Mouse (Mus musculus) midbrain, embryonic 15.5 days (tissue): Measurements from ENCODE around the gene Usp4. TPM values are rescaled to one million over a fixed set of nuclear protein-coding genes. Genes with fewer than 3 reads are reported as not detected.

Experiments
- ATAC-seq: fragments of 200-750 bp; cut with Nextera tagmentation; replicated peaks from 2 replicates; pipeline ENCODE4 v1.8.0; 2017; ENCODE audit warnings: moderate TSS enrichment
- H3K27ac ChIP-seq: fragments of 300-500 bp; sonication (generic); 2 replicates; pipeline ENCODE4 v1.5.1; 2015; ENCODE audit warnings: mild to moderate bottlenecking, inconsistent platforms
- H3K27me3 ChIP-seq: fragments of 300-500 bp; sonication (generic); replicated peaks from 2 replicates; pipeline ENCODE4 v1.6.1; 2015; ENCODE audit warnings: inconsistent platforms
- H3K36me3 ChIP-seq: fragments of 300-500 bp; sonication (generic); replicated peaks from 2 replicates; pipeline ENCODE4 v1.6.1; 2015; ENCODE audit warnings: inconsistent platforms
- H3K4me1 ChIP-seq: fragments of 300-500 bp; sonication (generic); 2 replicates; pipeline ENCODE4 v1.6.1; 2015; ENCODE audit warnings: inconsistent platforms
- H3K4me2 ChIP-seq: fragments of 300-500 bp; sonication (generic); 2 replicates; pipeline ENCODE4 v1.6.1; 2015; ENCODE audit warnings: inconsistent platforms, mild to moderate bottlenecking, moderate library complexity
- H3K4me3 ChIP-seq: fragments of 300-500 bp; sonication (generic); 2 replicates; pipeline ENCODE4 v1.5.1; 2015; ENCODE audit warnings: mild to moderate bottlenecking, inconsistent platforms
- H3K9ac ChIP-seq: fragments of 300-500 bp; sonication (generic); 2 replicates; pipeline ENCODE4 v1.6.1; 2015; ENCODE audit warnings: mild to moderate bottlenecking, inconsistent platforms
- H3K9me3 ChIP-seq: fragments of 300-500 bp; sonication (generic); 2 replicates; pipeline ENCODE4 v1.6.1; 2016; ENCODE audit warnings: inconsistent platforms
- WGBS: fragments of 180-500 bp; shearing (Covaris S2); methylation state at CpG from one replicate; pipeline ENCODE4 v1.1.7; 2015; ENCODE audit warnings: mixed read lengths; 5-methylcytosine and 5-hydroxymethylcytosine counted together
- polyA plus RNA-seq: library from polyadenylated mRNA; unstranded; fragments of >200 nt; fragmentation: Nextera tagmentation; extraction: Ambion mirVana; gene quantifications from 2 replicates; pipeline ENCODE4 v1.2.1, GENCODE M21; 2015

Usp4 gene
- polyA plus RNA-seq, 1 experiment from 2014 or later, result 151 TPM

DNA sequence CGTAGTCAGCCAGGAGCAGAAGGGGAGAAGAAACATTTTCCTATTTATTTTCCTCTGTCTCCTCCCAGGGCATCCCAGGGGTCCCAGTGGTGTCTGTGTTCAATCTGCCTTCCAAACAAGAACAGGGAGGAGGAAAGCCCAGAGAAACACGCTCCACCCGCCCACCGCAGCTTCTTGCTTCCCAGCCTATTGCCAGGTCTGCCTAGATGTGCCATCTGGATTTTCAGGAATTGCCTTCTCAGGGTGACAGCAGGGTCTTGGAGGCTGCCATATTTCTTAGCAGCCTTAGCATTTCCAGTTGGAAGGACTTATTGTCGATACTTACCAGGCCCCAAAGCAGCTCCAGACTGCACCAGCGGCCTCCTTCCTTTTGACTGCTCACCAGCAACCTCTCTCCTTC is 91.5 kb downstream of the Usp4 start:
- no peak overlapping the region for H3K4me3 ChIP-seq
- WGBS, result 68% methylated on average over 6 of the region's 6 CpGs
- H3K9me3 ChIP-seq, result no peaks in the 10 kb centered on the region
- no peak for ATAC-seq
- H3K9ac ChIP-seq, result no peak overlapping the region
- no peaks in the 10 kb centered on the region for H3K27me3 ChIP-seq
- no peak overlapping the region for H3K4me2 ChIP-seq
- H3K4me1 ChIP-seq, result peaks cover 14% of the 10 kb centered on the region
- H3K36me3 ChIP-seq, result no peaks in the 10 kb centered on the region
- H3K27ac ChIP-seq, result no peak overlapping the region

DNA sequence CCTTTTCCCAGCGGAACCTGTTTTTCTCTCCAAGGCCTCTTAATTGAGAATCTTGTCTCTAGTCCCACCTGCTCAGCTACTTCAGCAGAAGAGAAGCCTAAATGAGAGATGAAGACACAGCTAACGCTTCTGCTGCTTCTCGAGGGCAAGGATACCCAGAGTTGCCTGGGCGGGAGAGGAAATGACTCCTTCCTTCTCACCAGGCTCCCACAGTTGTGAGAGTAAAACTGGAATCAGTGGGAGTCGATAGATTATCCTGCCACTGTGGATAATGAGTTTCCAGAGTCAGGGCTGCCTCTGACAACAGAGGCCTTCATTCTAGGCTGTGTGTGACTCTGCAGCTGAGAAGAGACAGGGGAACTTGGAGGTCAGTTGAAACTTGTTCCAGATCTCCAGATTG is 92.8 kb downstream of the Usp4 start:
- no peaks in the 10 kb centered on the region for H3K9me3 ChIP-seq
- 70% methylated on average over 5 of the region's 5 CpGs for WGBS
- H3K4me2 ChIP-seq, result no peak overlapping the region
- H3K27ac ChIP-seq, result no peak overlapping the region
- H3K27me3 ChIP-seq, result no peaks in the 10 kb centered on the region
- no peak overlapping the region for H3K4me3 ChIP-seq
- H3K4me1 ChIP-seq, result peaks cover 14% of the 10 kb centered on the region
- H3K9ac ChIP-seq, result no peak overlapping the region
- no peak for ATAC-seq
- no peaks in the 10 kb centered on the region for H3K36me3 ChIP-seq

- H3K9me3 ChIP-seq, result no peaks in the 10 kb centered on the region
- H3K27me3 ChIP-seq, result no peaks in the 10 kb centered on the region
- ATAC-seq, result no peak
- no peaks in the 10 kb centered on the region for H3K36me3 ChIP-seq
- H3K4me1 ChIP-seq, result peaks cover 10% of the 10 kb centered on the region
- no peak overlapping the region for H3K4me3 ChIP-seq
- WGBS, result 84% methylated on average over 11 of the region's 11 CpGs
- H3K4me2 ChIP-seq, result no peak overlapping the region
- no peak overlapping the region for H3K27ac ChIP-seq
- H3K9ac ChIP-seq, result no peak overlapping the region
These were observed 93.7 kb downstream of the Usp4 start for GRCm38 (mm10) chr9:108441236-108441919.

Other genes starting within 250 kb of the Usp4 start
- gene Bsn, start 157.5 kb upstream of the Usp4 start, polyA plus RNA-seq, result 11.1 TPM in 2 replicates
- gene Dag1, start 83.9 kb upstream of the Usp4 start, polyA plus RNA-seq, result 69.3 and 75.5 TPM in 2 replicates
- gene Nicn1, start 57.4 kb upstream of the Usp4 start, polyA plus RNA-seq, result 129 and 149 TPM in 2 replicates
- 28.9 and 32.1 TPM in 2 replicates for gene Amt, start 51.0 kb upstream of the Usp4 start, polyA plus RNA-seq
- 251 and 257 TPM in 2 replicates for gene Rhoa, start 41.7 kb upstream of the Usp4 start, polyA plus RNA-seq
- gene Tcta, start 41.7 kb upstream of the Usp4 start, polyA plus RNA-seq, result 51.4 and 54.9 TPM in 2 replicates
- 413 and 429 TPM in 2 replicates for gene Gpx1, start 8.9 kb upstream of the Usp4 start, polyA plus RNA-seq
- 2.4 and 2.7 TPM in 2 replicates for gene 1700102P08Rik, start 45.0 kb downstream of the Usp4 start, polyA plus RNA-seq
- 1.7 and 1.8 TPM in 2 replicates for gene Ccdc36, start 80.6 kb downstream of the Usp4 start, polyA plus RNA-seq
- not detected in 2 replicates for gene BC048562, start 88.6 kb downstream of the Usp4 start, polyA plus RNA-seq
- 70.2 and 71.4 TPM in 2 replicates for gene Ccdc71, start 112.7 kb downstream of the Usp4 start, polyA plus RNA-seq
- 82.8 and 87.3 TPM in 2 replicates for gene Klhdc8b, start 113.7 kb downstream of the Usp4 start, polyA plus RNA-seq
- 19.1 and 22.7 TPM in 2 replicates for gene Lamb2, start 131.9 kb downstream of the Usp4 start, polyA plus RNA-seq
- 87.1 and 94.3 TPM in 2 replicates for gene Usp19, start 142.7 kb downstream of the Usp4 start, polyA plus RNA-seq
- 64.0 and 64.6 TPM in 2 replicates for gene Qars, start 159.9 kb downstream of the Usp4 start, polyA plus RNA-seq
- gene Qrich1, start 169.0 kb downstream of the Usp4 start, polyA plus RNA-seq, result 132 and 133 TPM in 2 replicates
- gene Impdh2, start 212.4 kb downstream of the Usp4 start, polyA plus RNA-seq, result 101 TPM in 2 replicates
- gene Ndufaf3, start 219.6 kb downstream of the Usp4 start, polyA plus RNA-seq, result 75.2 and 76.8 TPM in 2 replicates
- 336 and 351 TPM in 2 replicates for gene Dalrd3, start 222.0 kb downstream of the Usp4 start, polyA plus RNA-seq
- gene Wdr6, start 230.9 kb downstream of the Usp4 start, polyA plus RNA-seq, result 404 and 429 TPM in 2 replicates
- 32.7 and 38.5 TPM in 2 replicates for gene P4htm, start 249.8 kb downstream of the Usp4 start, polyA plus RNA-seq